Mouse (Mus musculus) lung, postnatal 0 days (tissue): ENCODE results near the gene Hpse. TPM values are rescaled to one million over a fixed set of nuclear protein-coding genes. Genes with fewer than 3 reads are reported as not detected.

Experiments used
- ATAC-seq: fragments of 200-750 bp; cut with Nextera tagmentation; 2 replicates; pipeline ENCODE4 v1.8.0; 2017; ENCODE audit warnings: moderate library complexity
- DNase-seq: peaks from one replicate; pipeline ENCODE4 v3.0.0-alpha.2; 2016; ENCODE audit warnings: low spot score
- H3K27ac ChIP-seq: fragments of 300-500 bp; sonication (generic); 2 replicates; pipeline ENCODE4 v1.5.1; 2014; ENCODE audit warnings: antibody characterized with exemption, mild to moderate bottlenecking, low read length, mixed read lengths
- H3K27me3 ChIP-seq: fragments of 300-500 bp; sonication (generic); replicated peaks from 2 replicates; pipeline ENCODE4 v1.6.1; 2014; ENCODE audit warnings: low read length, mixed read lengths; ENCODE audit not compliant: insufficient read depth
- H3K36me3 ChIP-seq: fragments of 300-500 bp; sonication (generic); 2 replicates; pipeline ENCODE4 v1.6.1; 2014; ENCODE audit warnings: low read length, mixed read lengths; ENCODE audit not compliant: insufficient read depth
- H3K4me1 ChIP-seq: fragments of 300-500 bp; sonication (generic); 2 replicates; pipeline ENCODE4 v1.6.1; 2014; ENCODE audit warnings: antibody characterized with exemption, low read depth, low read length, mixed read lengths; ENCODE audit not compliant: insufficient read depth
- H3K4me2 ChIP-seq: fragments of 300-500 bp; sonication (generic); replicated peaks from 2 replicates; pipeline ENCODE4 v1.6.1; 2014; ENCODE audit warnings: low read depth, mild to moderate bottlenecking, low read length, moderate library complexity, mixed read lengths
- H3K4me3 ChIP-seq: fragments of 300-500 bp; sonication (generic); 2 replicates; pipeline ENCODE4 v1.5.1; 2014; ENCODE audit warnings: low read depth, low read length
- H3K9ac ChIP-seq: fragments of 300-500 bp; sonication (generic); replicated peaks from 2 replicates; pipeline ENCODE4 v1.6.1; 2014; ENCODE audit warnings: low read depth, mild to moderate bottlenecking
- H3K9me3 ChIP-seq: fragments of 300-500 bp; sonication (generic); 2 replicates; pipeline ENCODE4 v1.6.1; 2016; ENCODE audit warnings: low read length, mixed read lengths
- CTCF ChIP-seq: IDR thresholded peaks from 2 replicates; pipeline ENCODE4 v1.5.1; 2016; ENCODE audit warnings: antibody characterized with exemption, mild to moderate bottlenecking
- EP300 ChIP-seq: IDR thresholded peaks from 2 replicates; pipeline ENCODE4 v1.6.1; 2016; ENCODE audit warnings: antibody characterized with exemption, mild to moderate bottlenecking, control low read depth
- WGBS: fragments of 180-500 bp; shearing (Covaris S2); extraction: QIAGEN DNeasy Blood & Tissue Kit; methylation state at CpG from one replicate; pipeline ENCODE4 v1.1.7; 2014; 5-methylcytosine and 5-hydroxymethylcytosine counted together
- polyA plus RNA-seq: library from polyadenylated mRNA; unstranded; fragments of >200 nt; fragmentation: Nextera tagmentation; extraction: Ambion mirVana; gene quantifications from 2 replicates; pipeline ENCODE4 v1.2.1, GENCODE M21; 2015

The Hpse gene
- 3.0 and 3.6 TPM in 2 replicates for polyA plus RNA-seq

- no peak within 1 kb of the TSS for H3K27ac ChIP-seq
- peak within 1 kb of the TSS; percentile 46 for H3K4me3 ChIP-seq
- no peaks in the 10 kb centered on the region for H3K4me1 ChIP-seq
- no peaks in the 10 kb centered on the region for H3K9me3 ChIP-seq
- under 1% methylated on average over 41 of the region's 56 CpGs for WGBS
- H3K9ac ChIP-seq: no peak within 1 kb of the TSS
- TF ChIP-seq EP300 (no peak), CTCF (no peak)
- H3K36me3 ChIP-seq: no peaks in the 10 kb centered on the region
- no peaks in the 10 kb centered on the region for H3K27me3 ChIP-seq
- DNase-seq (peak; percentile 80), ATAC-seq (peak; percentile 87)
- H3K4me2 ChIP-seq: peak within 1 kb of the TSS; percentile 87
These were observed at the start of gene Hpse for GRCm38 (mm10) chr5:100719235-100720088. Gene Hpse, minus strand, starts transcription at chr5:100719716.

GRCm38 (mm10) chr5:100766026-100766425 is 46.5 kb upstream of the Hpse start:
- H3K4me2 ChIP-seq: no peak overlapping the region
- no peak overlapping the region for H3K27ac ChIP-seq
- H3K36me3 ChIP-seq: no peaks in the 10 kb centered on the region; the same call in 1 of the 2 replicates
- H3K9ac ChIP-seq: no peak overlapping the region
- WGBS: 85% methylated on average over 7 of the region's 7 CpGs
- H3K4me1 ChIP-seq: no peaks in the 10 kb centered on the region
- no peak overlapping the region for H3K4me3 ChIP-seq
- no peaks in the 10 kb centered on the region for H3K27me3 ChIP-seq
- no peak for ATAC-seq
- no peaks in the 10 kb centered on the region for H3K9me3 ChIP-seq
- TF ChIP-seq CTCF (no peak), EP300 (no peak)
- DNase-seq: no peak

GRCm38 (mm10) chr5:100761736-100762135 is 42.2 kb upstream of the Hpse start:
- H3K9ac ChIP-seq: no peak overlapping the region
- no peaks in the 10 kb centered on the region for H3K9me3 ChIP-seq
- no peak overlapping the region for H3K27ac ChIP-seq
- no peaks in the 10 kb centered on the region for H3K36me3 ChIP-seq
- no peak overlapping the region for H3K4me2 ChIP-seq
- WGBS: 84% methylated on average over 7 of the region's 7 CpGs
- TF ChIP-seq CTCF: no peak
- no peaks in the 10 kb centered on the region for H3K4me1 ChIP-seq
- no peak for ATAC-seq
- no peak for DNase-seq
- no peak overlapping the region for H3K4me3 ChIP-seq
- no peaks in the 10 kb centered on the region for H3K27me3 ChIP-seq

- H3K36me3 ChIP-seq: no peaks in the 10 kb centered on the region
- WGBS: 82% methylated on average over 10 of the region's 10 CpGs
- H3K27me3 ChIP-seq: no peaks in the 10 kb centered on the region
- H3K27ac ChIP-seq: no peak overlapping the region
- no peak overlapping the region for H3K4me2 ChIP-seq
- TF ChIP-seq CTCF (no peak), EP300 (no peak)
- ATAC-seq (no peak), DNase-seq (no peak)
- H3K4me1 ChIP-seq: no peaks in the 10 kb centered on the region
- H3K4me3 ChIP-seq: no peak overlapping the region
- no peaks in the 10 kb centered on the region for H3K9me3 ChIP-seq
- no peak overlapping the region for H3K9ac ChIP-seq
These were observed 40.6 kb upstream of the Hpse start for GRCm38 (mm10) chr5:100760049-100760663.

- H3K27ac ChIP-seq: no peak overlapping the region
- WGBS: 91% methylated on average over 5 of the region's 5 CpGs
- H3K4me3 ChIP-seq: no peak overlapping the region
- no peaks in the 10 kb centered on the region for H3K36me3 ChIP-seq
- ATAC-seq: no peak
- DNase-seq: no peak
- H3K9ac ChIP-seq: no peak overlapping the region
- no peaks in the 10 kb centered on the region for H3K27me3 ChIP-seq
- no peak overlapping the region for H3K4me2 ChIP-seq
- no peaks in the 10 kb centered on the region for H3K9me3 ChIP-seq
- H3K4me1 ChIP-seq: no peaks in the 10 kb centered on the region
- no peak for TF ChIP-seq CTCF
- TF ChIP-seq EP300: no peak
These were observed 38.6 kb upstream of the Hpse start for GRCm38 (mm10) chr5:100758121-100758520.

- H3K4me3 ChIP-seq: no peak overlapping the region
- H3K27me3 ChIP-seq: no peaks in the 10 kb centered on the region
- no peak overlapping the region for H3K4me2 ChIP-seq
- H3K9me3 ChIP-seq: no peaks in the 10 kb centered on the region
- no peaks in the 10 kb centered on the region for H3K36me3 ChIP-seq
- H3K27ac ChIP-seq: no peak overlapping the region
- DNase-seq (no peak), ATAC-seq (no peak)
- no peak overlapping the region for H3K9ac ChIP-seq
- WGBS: 60% methylated on average over 7 of the region's 7 CpGs
- TF ChIP-seq CTCF: no peak
- TF ChIP-seq EP300: no peak
- H3K4me1 ChIP-seq: no peaks in the 10 kb centered on the region
These were observed 33.9 kb upstream of the Hpse start for GRCm38 (mm10) chr5:100753407-100753806.
